Mouse (Mus musculus) megakaryocyte, embryonic 14.5 days (primary cell): ENCODE measurements around the gene Hist1h1d.

ENCODE experiments used
- FLI1 ChIP-seq: IDR thresholded peaks from 2 replicates; pipeline ENCODE4 v1.6.1; 2012; ENCODE audit warnings: low read length, inconsistent platforms, mixed read lengths
- GATA1 ChIP-seq: IDR thresholded peaks from 3 replicates; pipeline ENCODE4 v1.6.1; 2012; ENCODE audit warnings: mixed read lengths, low read length, inconsistent platforms, borderline replicate concordance

- TF ChIP-seq GATA1 (no peak), FLI1 (no peak)
Observed at GRCm38 (mm10) chr13:23524654-23525053, 28.4 kb upstream of the Hist1h1d start.
